Mouse (Mus musculus): ENCODE data around the gene Nup98.

Gene Nup98

GRCm38 (mm10) chr7:102229814-102230213 lies 19.8 kb upstream of the Nup98 start:
- peak in 1 of 2 experiments; percentile 56 for DNase-seq

GRCm38 (mm10) chr7:102228049-102228670 lies 18.2 kb upstream of the Nup98 start:
- DNase-seq, result no peak

GRCm38 (mm10) chr7:102226051-102226450 lies 16.1 kb upstream of the Nup98 start:
- no peak for DNase-seq

GRCm38 (mm10) chr7:102223883-102224738 lies 14.1 kb upstream of the Nup98 start:
- peak in 1 of 2 experiments; percentile 47 for DNase-seq

GRCm38 (mm10) chr7:102222830-102223556 lies 13.0 kb upstream of the Nup98 start:
- peak; percentile 82 to 83 for DNase-seq

- peak; percentile 47 to 60 for DNase-seq
These were observed 12.4 kb upstream of the Nup98 start for GRCm38 (mm10) chr7:102222336-102222735.

- no peak for DNase-seq
These were observed 11.9 kb upstream of the Nup98 start for GRCm38 (mm10) chr7:102221899-102222298.

- DNase-seq, result no peak
These were observed 1.1 kb upstream of the Nup98 start for GRCm38 (mm10) chr7:102211071-102211470.

GRCm38 (mm10) chr7:102208806-102209363 lies 1.1 kb downstream of the Nup98 start:
- DNase-seq, result no peak

GRCm38 (mm10) chr7:102205646-102206045 lies 4.3 kb downstream of the Nup98 start:
- no peak for DNase-seq

GRCm38 (mm10) chr7:102204296-102204857 lies 5.6 kb downstream of the Nup98 start:
- DNase-seq, result no peak

GRCm38 (mm10) chr7:102200996-102201785 lies 8.8 kb downstream of the Nup98 start:
- DNase-seq, result no peak

GRCm38 (mm10) chr7:102200576-102200975 lies 9.4 kb downstream of the Nup98 start:
- DNase-seq, result no peak

- DNase-seq, result no peak
These were observed 17.6 kb downstream of the Nup98 start for GRCm38 (mm10) chr7:102192356-102192755.

- DNase-seq, result no peak
These were observed 26.1 kb downstream of the Nup98 start for GRCm38 (mm10) chr7:102183849-102184248.

- no peak for DNase-seq
These were observed 39.7 kb downstream of the Nup98 start for GRCm38 (mm10) chr7:102170300-102170699.

- no peak for DNase-seq
These were observed 56.3 kb downstream of the Nup98 start for GRCm38 (mm10) chr7:102153691-102154090.

- DNase-seq, result no peak
These were observed 72.1 kb downstream of the Nup98 start for GRCm38 (mm10) chr7:102137898-102138297.

- peak in 1 of 2 experiments; percentile 38 for DNase-seq
These were observed 72.5 kb downstream of the Nup98 start for GRCm38 (mm10) chr7:102137464-102137863.

- DNase-seq, result peak; percentile 18 to 42
These were observed 77.6 kb downstream of the Nup98 start for GRCm38 (mm10) chr7:102132395-102132794.

- no peak for DNase-seq
These were observed 89.7 kb downstream of the Nup98 start for GRCm38 (mm10) chr7:102120326-102120725.

- DNase-seq, result no peak
These were observed 92.6 kb downstream of the Nup98 start for GRCm38 (mm10) chr7:102117382-102117781.

Data from lung, postnatal 4 days (tissue).